Mouse (Mus musculus): Measurements from ENCODE around the gene Tsku. TPM values are rescaled to one million over a fixed set of nuclear protein-coding genes. Genes with fewer than 3 reads are reported as not detected.

The Tsku gene
- polyA plus RNA-seq, 2 experiments = 28.6 to 44.0 TPM

DNA sequence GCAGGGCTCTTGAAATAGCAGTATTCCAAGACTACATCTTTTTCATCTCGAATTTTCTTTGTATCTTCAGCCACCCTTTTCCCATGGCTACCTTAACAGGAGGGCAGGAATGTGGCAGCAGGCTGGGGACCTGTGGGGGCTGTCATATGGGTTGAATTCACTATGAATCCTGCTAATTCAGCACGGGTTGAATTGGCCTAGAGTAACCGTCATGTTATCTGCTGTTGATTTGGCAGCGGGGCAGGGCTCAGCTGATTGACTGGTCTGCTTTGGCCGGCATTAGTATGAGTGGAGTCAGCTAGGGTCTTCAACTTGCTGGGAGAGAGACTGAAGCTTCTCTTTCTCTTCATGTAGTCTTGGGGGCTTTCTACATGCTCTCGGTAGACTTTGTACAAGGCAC, 16.1 kb downstream of the Tsku start:
- H3K27me3 ChIP-seq (ENCODE audit: control insufficient read depth, insufficient read depth, low read length) = no peaks in the 10 kb centered on the region
- WGBS = 54% methylated on average over 6 of the region's 6 CpGs
- ATAC-seq (ENCODE audit: low FRiP score, low read depth) (no peak), DNase-seq (ENCODE audit: low spot score) (no peak)
- H3K27ac ChIP-seq (replicated peaks; ENCODE audit: low read depth, low read length) = no peak overlapping the region
- no peak overlapping the region for H3K9ac ChIP-seq (ENCODE audit: low read depth, low read length, severe bottlenecking)
- no peak for TF ChIP-seq POLR2A (IDR thresholded peaks at IDR 0.05; ENCODE audit: borderline replicate concordance, extremely low read depth, insufficient read depth, insufficient read length)
- H3K4me1 ChIP-seq (ENCODE audit: control insufficient read depth, insufficient read depth, low read length) = peaks cover 2% of the 10 kb centered on the region; the same call in 1 of the 2 replicates
- no peak overlapping the region for H3K4me3 ChIP-seq (replicated peaks; ENCODE audit: low read length)
- no peaks in the 10 kb centered on the region for H3K9me3 ChIP-seq (ENCODE audit: control insufficient read depth, low read length)
- H3K4me2 ChIP-seq (replicated peaks; ENCODE audit: low read depth, low read length, severe bottlenecking) = no peak overlapping the region
- H3K36me3 ChIP-seq (ENCODE audit: control insufficient read depth, insufficient read depth, low read length) = peaks cover 11% of the 10 kb centered on the region

DNA sequence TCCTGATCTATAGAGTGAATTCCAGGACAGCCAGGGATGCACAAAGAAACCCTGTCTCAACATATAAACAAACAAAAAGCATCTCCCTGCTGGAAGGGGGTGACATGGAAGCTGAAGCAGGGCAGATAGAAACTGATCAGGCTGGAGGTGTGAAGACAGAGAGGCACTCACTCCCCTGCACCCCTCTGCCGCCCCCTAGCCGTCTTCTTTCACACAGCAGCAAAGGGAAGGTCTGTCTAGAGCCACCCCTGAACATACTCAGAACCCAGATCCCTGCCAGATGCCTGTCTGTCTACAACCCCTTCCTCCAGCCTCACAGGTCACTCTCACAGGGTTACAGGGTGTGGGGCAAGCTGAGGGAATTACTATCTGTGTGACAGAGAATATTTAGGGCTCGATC, 16.8 kb downstream of the Tsku start:
- H3K27me3 ChIP-seq (ENCODE audit: control insufficient read depth, insufficient read depth, low read length) = no peaks in the 10 kb centered on the region
- H3K4me3 ChIP-seq (replicated peaks; ENCODE audit: low read length) = no peak overlapping the region
- no peaks in the 10 kb centered on the region for H3K9me3 ChIP-seq (ENCODE audit: control insufficient read depth, low read length)
- peaks cover 4% of the 10 kb centered on the region; the same call in 1 of the 2 replicates for H3K36me3 ChIP-seq (ENCODE audit: control insufficient read depth, insufficient read depth, low read length)
- WGBS = 13% methylated on average over 3 of the region's 3 CpGs
- no peak overlapping the region for H3K9ac ChIP-seq (ENCODE audit: low read depth, low read length, severe bottlenecking)
- H3K4me1 ChIP-seq (ENCODE audit: control insufficient read depth, insufficient read depth, low read length) = peaks cover 2% of the 10 kb centered on the region; the same call in 1 of the 2 replicates
- TF ChIP-seq POLR2A (IDR thresholded peaks at IDR 0.05; ENCODE audit: borderline replicate concordance, extremely low read depth, insufficient read depth, insufficient read length) = no peak
- DNase-seq (ENCODE audit: low spot score) (no peak), ATAC-seq (ENCODE audit: low FRiP score, low read depth) (no peak)
- no peak overlapping the region for H3K4me2 ChIP-seq (replicated peaks; ENCODE audit: low read depth, low read length, severe bottlenecking)
- H3K27ac ChIP-seq (replicated peaks; ENCODE audit: low read depth, low read length) = no peak overlapping the region

DNA sequence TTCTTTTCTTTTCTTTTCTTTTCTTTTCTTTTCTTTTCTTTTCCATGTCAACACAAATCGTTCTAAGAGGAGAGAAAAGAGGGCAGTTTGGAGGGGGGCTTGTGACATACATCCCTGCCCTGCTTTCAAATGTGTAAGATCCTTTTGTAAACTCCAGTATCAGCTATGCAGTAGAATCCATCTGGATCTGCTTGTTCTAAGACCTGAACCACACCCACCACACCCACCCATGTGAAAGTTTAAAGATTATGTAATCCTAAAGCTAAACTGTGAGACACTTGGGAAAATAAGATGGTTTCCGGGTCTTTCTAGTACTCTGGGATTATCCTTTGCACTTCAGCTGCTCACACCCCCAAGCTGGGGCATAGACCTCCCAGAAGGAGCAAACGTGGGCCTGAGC, 18.9 kb downstream of the Tsku start:
- no peaks in the 10 kb centered on the region for H3K27me3 ChIP-seq (ENCODE audit: control insufficient read depth, insufficient read depth, low read length)
- DNase-seq (ENCODE audit: low spot score) (no peak), ATAC-seq (ENCODE audit: low FRiP score, low read depth) (no peak)
- no peaks in the 10 kb centered on the region for H3K9me3 ChIP-seq (ENCODE audit: control insufficient read depth, low read length)
- no peak overlapping the region for H3K27ac ChIP-seq (replicated peaks; ENCODE audit: low read depth, low read length)
- no peak overlapping the region for H3K4me3 ChIP-seq (replicated peaks; ENCODE audit: low read length)
- no peak overlapping the region for H3K9ac ChIP-seq (ENCODE audit: low read depth, low read length, severe bottlenecking)
- 67% methylated on average over 3 of the region's 3 CpGs for WGBS
- no peaks in the 10 kb centered on the region for H3K36me3 ChIP-seq (ENCODE audit: control insufficient read depth, insufficient read depth, low read length)
- no peak for TF ChIP-seq POLR2A (IDR thresholded peaks at IDR 0.05; ENCODE audit: borderline replicate concordance, extremely low read depth, insufficient read depth, insufficient read length)
- H3K4me1 ChIP-seq (ENCODE audit: control insufficient read depth, insufficient read depth, low read length) = peaks cover 2% of the 10 kb centered on the region; the same call in 1 of the 2 replicates
- H3K4me2 ChIP-seq (replicated peaks; ENCODE audit: low read depth, low read length, severe bottlenecking) = no peak overlapping the region

- Histone ChIP-seq H3K27me3 (ENCODE audit: control insufficient read depth, insufficient read depth, low read length) (no peaks in the 10 kb centered on the region), H3K9ac (ENCODE audit: low read depth, low read length, severe bottlenecking) (peak overlapping the region; percentile 56), H3K4me2 (replicated peaks; ENCODE audit: low read depth, low read length, severe bottlenecking) (peak overlapping the region; percentile 62), H3K27ac (replicated peaks; ENCODE audit: low read depth, low read length) (no peak overlapping the region), H3K36me3 (ENCODE audit: control insufficient read depth, insufficient read depth, low read length) (no peaks in the 10 kb centered on the region), H3K4me3 (replicated peaks; ENCODE audit: low read length) (peak overlapping the region; percentile 30), H3K9me3 (ENCODE audit: control insufficient read depth, low read length) (no peaks in the 10 kb centered on the region), H3K4me1 (ENCODE audit: control insufficient read depth, insufficient read depth, low read length) (peaks cover 2% of the 10 kb centered on the region; the same call in 1 of the 2 replicates)
- WGBS = 3% methylated on average over 13 of the region's 13 CpGs
- ATAC-seq (ENCODE audit: low FRiP score, low read depth) (peak; percentile 80), DNase-seq (ENCODE audit: low spot score) (peak; percentile 96)
- no peak for TF ChIP-seq POLR2A (IDR thresholded peaks at IDR 0.05; ENCODE audit: borderline replicate concordance, extremely low read depth, insufficient read depth, insufficient read length)
Measured at GRCm38 (mm10) chr7:98341475-98341874, 19.7 kb downstream of the Tsku start.

DNA sequence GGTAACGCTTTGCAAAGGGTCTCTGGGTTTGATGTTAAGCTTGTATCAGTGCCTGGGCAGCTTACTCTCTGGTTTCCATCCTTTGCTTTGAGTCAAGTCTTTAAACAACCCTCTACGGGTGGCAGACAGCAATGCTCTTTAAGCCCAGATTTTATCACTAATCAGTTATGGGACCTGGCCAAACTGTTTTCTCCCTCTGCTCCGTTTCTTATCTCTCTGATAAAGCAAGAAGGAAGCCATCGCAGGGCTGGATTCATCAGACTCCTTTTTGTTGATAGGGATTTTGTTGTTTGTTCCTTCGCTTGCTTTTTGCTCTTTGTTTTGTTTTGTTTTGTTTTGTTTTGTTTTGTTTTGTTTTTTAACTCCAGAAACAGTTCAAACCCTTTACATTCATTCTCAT, 20.8 kb downstream of the Tsku start:
- H3K4me1 ChIP-seq (ENCODE audit: control insufficient read depth, insufficient read depth, low read length) = peaks cover 2% of the 10 kb centered on the region; the same call in 1 of the 2 replicates
- no peaks in the 10 kb centered on the region for H3K36me3 ChIP-seq (ENCODE audit: control insufficient read depth, insufficient read depth, low read length)
- H3K27ac ChIP-seq (replicated peaks; ENCODE audit: low read depth, low read length) = no peak overlapping the region
- no peak overlapping the region for H3K9ac ChIP-seq (ENCODE audit: low read depth, low read length, severe bottlenecking)
- 66% methylated on average over 5 of the region's 5 CpGs for WGBS
- ATAC-seq (ENCODE audit: low FRiP score, low read depth) (no peak), DNase-seq (ENCODE audit: low spot score) (no peak)
- no peak overlapping the region for H3K4me2 ChIP-seq (replicated peaks; ENCODE audit: low read depth, low read length, severe bottlenecking)
- H3K27me3 ChIP-seq (ENCODE audit: control insufficient read depth, insufficient read depth, low read length) = no peaks in the 10 kb centered on the region
- H3K9me3 ChIP-seq (ENCODE audit: control insufficient read depth, low read length) = no peaks in the 10 kb centered on the region
- H3K4me3 ChIP-seq (replicated peaks; ENCODE audit: low read length) = no peak overlapping the region
- TF ChIP-seq POLR2A (IDR thresholded peaks at IDR 0.05; ENCODE audit: borderline replicate concordance, extremely low read depth, insufficient read depth, insufficient read length) = no peak

GRCm38 (mm10) chr7:98333987-98334386, 27.1 kb downstream of the Tsku start:
- Histone ChIP-seq H3K4me1 (ENCODE audit: control insufficient read depth, insufficient read depth, low read length) (no peaks in the 10 kb centered on the region), H3K9ac (ENCODE audit: low read depth, low read length, severe bottlenecking) (no peak overlapping the region), H3K9me3 (ENCODE audit: control insufficient read depth, low read length) (no peaks in the 10 kb centered on the region), H3K4me2 (replicated peaks; ENCODE audit: low read depth, low read length, severe bottlenecking) (no peak overlapping the region), H3K27ac (replicated peaks; ENCODE audit: low read depth, low read length) (no peak overlapping the region), H3K36me3 (ENCODE audit: control insufficient read depth, insufficient read depth, low read length) (no peaks in the 10 kb centered on the region), H3K27me3 (ENCODE audit: control insufficient read depth, insufficient read depth, low read length) (no peaks in the 10 kb centered on the region), H3K4me3 (replicated peaks; ENCODE audit: low read length) (no peak overlapping the region)
- WGBS = 86% methylated on average over 3 of the region's 3 CpGs
- ATAC-seq (ENCODE audit: low FRiP score, low read depth) (no peak), DNase-seq (ENCODE audit: low spot score) (no peak)
- no peak for TF ChIP-seq POLR2A (IDR thresholded peaks at IDR 0.05; ENCODE audit: borderline replicate concordance, extremely low read depth, insufficient read depth, insufficient read length)

Measured in limb, embryonic 14.5 days (tissue).